Mouse (Mus musculus): ENCODE results near the gene Col6a5.

Gene Col6a5

DNA sequence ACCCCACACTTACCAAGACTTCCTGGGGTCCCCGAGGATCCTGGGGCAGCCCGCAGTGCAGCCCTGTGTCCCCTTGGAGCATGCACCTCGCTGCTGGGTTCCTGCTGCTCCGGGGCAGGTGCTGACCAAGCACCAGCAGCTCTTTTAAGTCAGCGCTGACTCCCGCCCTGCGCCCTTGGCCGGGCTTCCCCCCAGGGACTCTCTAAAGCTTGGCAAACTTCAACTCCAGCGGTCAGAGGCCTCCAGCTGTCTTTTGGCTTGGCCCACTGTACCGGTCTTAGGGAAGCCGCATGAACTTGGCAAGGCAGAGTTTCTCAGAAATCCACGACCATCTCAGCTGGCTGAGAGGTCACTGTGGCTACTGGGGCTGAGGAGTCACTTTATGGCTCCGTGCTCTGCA lies at the start of gene Col6a5:
Gene Col6a5, minus strand, starts transcription at position 111 of the 400 bp plus-strand sequence.
- no peak for DNase-seq (ENCODE audit: low read depth, low spot score)

DNA sequence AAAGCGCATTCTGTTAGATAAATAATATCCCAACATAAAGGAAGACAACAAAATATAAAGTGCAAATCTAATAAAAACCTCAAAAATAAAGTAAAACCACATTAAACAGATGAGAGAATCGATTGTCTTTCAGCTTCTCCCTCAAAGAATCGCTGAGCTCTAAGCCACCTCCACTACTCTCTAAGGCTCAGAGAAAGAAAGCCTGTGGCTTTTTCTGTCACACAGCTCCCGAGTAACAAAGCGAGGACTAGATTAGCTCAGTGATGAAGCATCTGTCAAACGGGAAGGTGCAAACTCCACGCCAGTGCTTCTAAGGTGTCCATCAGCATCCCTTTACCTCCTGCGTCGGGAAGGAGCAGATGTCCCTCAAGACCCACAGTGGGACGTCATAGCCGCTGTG lies 37.5 kb upstream of the Col6a5 start:
- no peak for DNase-seq (ENCODE audit: low read depth, low spot score)

DNA sequence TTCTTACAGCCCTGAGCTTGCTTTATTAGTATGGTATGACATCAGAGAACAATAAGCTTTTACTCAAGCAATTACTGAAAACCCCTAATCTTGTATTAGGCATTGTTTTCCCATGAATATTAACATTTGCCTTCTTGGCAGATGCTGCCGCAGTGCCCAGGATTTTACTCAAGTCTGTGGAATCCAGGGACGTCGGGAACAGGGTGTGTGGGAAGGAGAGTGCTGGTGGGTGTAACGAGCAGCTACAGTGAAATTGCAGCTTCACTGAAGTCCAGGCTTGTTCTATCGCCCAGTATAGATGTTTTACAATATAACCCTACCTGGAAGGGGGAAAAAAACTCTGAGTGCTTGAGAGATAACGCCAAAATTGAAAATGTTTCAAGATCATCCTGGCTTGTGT lies 32.0 kb upstream of the Col6a5 start:
- DNase-seq (ENCODE audit: low read depth, low spot score) = no peak

DNA sequence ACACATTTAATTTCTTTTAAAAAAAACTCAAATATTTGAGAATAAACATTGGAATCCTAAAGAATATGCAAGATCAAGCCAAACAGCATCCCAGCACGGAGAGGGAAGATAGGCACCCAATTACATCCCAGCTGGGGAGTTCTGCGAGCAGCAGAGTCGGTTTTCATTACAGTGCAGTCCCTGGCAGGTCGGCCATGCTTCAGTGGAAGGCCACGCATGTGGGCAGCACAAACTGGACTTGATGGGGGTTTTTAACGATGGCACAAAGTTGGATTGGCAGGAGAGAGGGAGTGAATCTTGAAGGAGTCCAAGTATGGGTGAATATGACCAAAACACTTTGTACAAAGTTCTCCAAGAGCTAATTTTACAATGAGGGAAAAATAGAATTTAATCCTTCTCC lies 29.7 kb upstream of the Col6a5 start:
- DNase-seq (ENCODE audit: low read depth, low spot score) = no peak

DNA sequence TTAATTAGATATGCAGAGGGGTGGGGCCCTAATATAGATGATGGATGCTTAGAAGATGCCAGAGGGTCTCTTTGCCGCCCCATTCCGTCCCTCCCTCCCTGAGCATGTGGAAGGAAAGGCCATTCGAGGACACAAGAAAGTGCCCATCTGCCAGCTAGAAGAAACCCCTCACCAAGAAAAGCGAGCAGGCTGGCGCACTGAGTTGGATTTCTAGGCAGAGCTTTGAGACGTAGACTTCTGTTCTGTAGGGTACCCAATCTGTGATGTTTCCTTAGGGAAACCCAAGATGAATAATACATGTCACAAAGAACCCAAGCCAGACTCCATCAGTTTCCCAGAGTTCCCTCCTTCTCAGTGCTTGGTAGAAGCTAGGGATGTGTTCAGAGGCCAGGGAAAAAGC lies 29.0 kb upstream of the Col6a5 start:
- DNase-seq (ENCODE audit: low read depth, low spot score) = no peak

DNA sequence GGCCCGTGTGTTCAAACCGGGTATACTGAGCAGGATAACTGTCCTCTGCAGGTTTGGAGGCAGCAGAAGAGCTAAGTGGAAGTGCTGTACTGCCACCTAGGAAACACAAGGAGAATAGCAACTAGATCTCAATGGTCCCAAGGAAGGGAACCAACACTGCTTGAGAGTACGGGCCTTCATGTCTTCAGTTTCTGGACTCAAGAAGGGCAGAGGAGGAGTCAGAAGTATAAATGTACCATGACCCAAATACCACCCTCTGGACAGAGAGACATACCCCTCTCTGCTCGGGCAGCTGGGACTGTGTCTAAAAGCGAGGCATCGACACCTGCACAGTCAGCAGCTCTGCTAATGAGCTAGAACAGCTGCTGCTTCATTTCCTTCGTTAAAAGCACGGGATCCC lies 27.7 kb upstream of the Col6a5 start:
- DNase-seq (ENCODE audit: low read depth, low spot score) = peak; percentile 69

DNA sequence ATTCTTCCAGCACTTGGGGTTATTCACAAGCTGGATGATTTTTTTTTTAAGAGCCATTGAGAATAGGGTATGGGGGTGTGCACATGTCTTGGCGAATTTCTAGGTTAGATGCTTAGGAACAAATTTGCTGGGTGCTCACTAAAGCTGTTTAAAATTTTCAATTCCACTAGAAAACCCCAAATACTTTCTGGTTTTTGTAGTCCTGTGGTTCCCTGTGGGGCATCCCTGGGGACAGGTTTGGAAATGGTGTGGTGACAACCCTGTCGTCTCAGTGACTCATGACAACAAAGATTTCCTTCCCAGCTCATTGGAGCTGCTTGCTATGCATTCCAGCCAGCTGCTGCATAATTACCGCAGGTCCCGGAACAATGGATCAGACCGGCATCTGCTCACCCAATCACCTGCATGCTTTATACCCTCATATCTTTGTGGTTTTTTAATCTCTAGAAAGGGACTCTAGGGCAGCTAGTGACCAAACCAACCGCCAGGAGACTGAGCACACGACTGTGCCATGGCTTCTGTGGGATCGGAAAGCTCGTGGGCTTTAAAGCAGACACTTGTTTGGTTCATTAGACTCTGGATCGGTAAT lies 24.6 kb upstream of the Col6a5 start:
- DNase-seq (ENCODE audit: low read depth, low spot score) = peak; percentile 45

DNA sequence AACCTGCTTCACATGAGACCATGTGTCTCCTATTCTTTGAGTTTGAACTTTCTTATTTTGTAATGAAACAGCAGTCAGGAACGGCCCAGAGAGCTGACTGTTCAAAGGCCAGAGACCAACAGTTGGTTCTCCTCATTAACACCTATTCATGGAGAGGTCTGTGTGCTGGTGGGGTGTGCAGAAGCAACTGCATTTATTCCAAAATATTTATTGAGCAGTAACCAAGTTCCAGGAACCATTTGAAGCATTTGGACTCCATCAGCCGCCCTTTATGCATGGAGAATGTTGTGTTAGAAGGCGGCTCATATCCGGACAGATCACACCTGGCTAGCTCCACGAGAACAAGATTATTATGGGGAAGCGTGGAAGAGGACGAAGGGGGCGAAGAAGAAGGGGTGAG lies 18.0 kb upstream of the Col6a5 start:
- DNase-seq (ENCODE audit: low read depth, low spot score) = no peak

DNA sequence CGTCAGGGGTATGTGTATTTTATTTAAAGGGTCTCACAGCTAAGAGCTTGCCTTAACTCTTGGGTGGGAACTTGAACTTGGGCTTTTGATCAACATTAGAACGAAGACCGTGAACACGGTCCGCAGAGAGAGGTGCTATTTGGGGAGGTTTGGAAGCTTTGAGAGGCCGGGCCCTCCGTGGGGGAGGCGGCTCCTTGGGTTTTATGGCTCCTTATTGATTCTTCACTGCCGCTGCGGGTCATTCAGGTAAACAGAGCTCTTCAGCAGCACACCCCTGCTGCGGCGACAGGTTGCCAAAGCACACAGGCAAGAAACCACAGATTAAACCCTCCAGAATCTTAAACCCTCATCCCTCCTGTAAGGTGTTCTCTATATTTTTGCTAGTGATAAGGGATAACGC lies 16.4 kb upstream of the Col6a5 start:
- peak; percentile 61 for DNase-seq (ENCODE audit: low read depth, low spot score)

DNA sequence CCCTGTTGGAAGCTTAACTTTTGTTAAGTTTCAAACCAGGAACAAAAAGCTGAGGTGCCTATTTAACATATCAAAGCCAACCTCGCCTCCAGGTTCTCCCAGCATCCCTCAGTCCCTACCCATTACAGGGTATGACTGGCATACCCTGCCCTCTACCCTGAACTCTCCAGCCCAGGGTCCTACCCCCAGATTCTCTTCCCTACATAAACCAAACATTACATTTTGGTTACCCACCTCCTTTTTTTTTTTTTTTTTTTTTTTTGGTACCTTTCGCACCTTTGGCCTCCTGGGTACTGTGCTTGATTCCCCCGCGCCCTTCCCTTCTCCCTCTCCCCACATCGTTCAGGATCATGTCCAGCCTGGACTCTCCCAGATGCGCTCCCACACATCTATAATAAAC lies 15.9 kb upstream of the Col6a5 start:
- no peak for DNase-seq (ENCODE audit: low read depth, low spot score)

DNA sequence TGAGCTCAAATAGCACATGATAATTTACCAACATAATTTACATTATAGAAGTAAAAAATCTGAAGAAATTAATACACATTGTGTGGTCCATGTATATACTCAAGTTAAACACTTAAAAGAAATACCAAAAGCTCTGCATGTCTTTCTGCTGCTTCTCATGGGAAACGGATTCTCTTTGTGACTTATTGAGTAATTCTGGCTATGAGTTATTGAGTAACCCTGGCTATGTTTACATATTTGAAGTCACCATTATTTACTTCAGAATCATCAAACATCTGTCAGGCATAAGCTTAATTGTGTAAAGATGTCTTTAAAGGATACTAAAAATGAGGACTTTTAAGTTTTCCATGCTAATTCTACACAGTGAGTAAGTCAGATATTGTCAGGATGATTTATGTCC lies 13.3 kb upstream of the Col6a5 start:
- no peak for DNase-seq (ENCODE audit: low read depth, low spot score)

DNA sequence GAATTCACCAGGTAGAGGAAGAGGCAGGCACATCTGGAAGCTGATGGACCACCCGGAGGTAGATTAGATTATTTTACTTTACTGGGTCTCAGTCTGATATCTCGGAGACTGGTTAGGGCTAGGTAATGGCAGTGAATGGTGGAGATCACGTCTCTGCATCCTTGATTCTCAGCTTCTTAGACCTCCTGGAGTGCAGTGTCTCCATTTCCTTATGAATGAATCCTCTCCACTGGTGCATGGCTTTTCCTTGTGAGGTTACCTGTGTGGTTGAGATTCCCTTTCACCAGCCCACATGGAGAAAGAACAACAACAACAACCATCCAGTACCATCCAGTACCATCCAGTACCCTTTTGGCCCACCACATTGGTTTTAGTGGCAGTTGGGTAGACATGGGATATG lies 11.6 kb upstream of the Col6a5 start:
- DNase-seq (ENCODE audit: low read depth, low spot score) = peak; percentile 50

DNA sequence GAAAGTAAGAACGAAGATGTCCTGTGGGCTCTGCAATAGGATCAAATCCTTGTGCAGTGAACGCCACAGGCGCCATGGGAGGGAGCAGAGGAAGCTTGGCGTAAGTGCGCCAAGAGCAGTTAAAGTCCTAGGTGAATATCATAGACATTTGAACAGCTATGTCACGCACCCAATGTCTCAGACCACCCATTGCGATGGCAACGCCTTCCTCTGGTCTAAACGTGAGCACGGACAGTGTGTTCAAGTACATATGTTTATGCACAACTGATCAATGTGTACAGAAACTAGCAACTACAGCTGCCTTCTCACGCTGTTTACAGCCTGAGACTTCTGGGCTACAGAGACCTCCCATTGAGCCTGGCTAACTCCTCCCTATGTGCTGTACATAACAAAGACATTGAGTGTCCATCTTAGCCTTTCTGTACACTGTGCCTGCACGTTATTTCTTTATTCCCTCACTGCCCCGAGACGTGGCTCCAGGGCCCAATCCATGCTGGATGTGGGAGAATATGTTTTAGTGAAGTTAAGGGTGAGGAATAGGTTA lies 11.0 kb upstream of the Col6a5 start:
- DNase-seq (ENCODE audit: low read depth, low spot score) = peak; percentile 78

DNA sequence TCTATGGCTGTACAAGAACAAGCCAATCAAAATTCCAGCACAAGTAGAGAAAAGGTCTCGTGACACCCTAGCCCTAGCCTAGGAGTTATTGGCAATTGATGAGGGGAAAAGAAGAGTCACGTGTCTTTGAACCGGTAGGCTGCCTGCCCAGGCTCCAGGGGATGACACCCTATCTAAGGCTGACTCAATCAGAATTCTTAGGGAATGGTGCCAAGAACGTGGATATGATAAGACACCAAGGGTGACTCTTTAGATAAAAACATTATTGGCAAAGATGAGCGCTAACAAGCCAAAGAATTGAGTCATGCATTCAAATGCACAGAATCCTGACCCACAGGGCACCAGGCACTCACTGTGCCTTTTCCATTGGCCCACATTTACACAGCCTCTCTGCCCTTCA lies 10.5 kb upstream of the Col6a5 start:
- DNase-seq (ENCODE audit: low read depth, low spot score) = no peak

DNA sequence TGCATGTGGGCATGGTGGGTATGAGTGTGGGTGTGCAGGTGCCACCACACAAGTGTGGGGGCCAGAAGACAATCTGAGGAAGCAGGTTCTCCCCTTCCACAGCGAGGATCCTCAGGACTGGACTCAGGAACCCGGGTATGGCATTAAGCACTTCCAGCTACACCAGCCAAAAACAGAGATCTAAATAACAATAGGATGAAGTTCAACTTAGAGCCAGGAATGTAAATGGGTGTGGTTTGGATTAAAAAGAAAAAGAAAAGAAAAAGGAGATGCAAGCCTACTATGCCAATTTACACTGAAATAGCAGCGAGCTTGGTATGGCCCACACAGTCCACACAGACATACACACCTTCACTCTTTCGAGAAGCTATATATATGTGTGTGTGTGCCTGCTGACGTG lies 7.5 kb upstream of the Col6a5 start:
- peak; percentile 81 for DNase-seq (ENCODE audit: low read depth, low spot score)

DNA sequence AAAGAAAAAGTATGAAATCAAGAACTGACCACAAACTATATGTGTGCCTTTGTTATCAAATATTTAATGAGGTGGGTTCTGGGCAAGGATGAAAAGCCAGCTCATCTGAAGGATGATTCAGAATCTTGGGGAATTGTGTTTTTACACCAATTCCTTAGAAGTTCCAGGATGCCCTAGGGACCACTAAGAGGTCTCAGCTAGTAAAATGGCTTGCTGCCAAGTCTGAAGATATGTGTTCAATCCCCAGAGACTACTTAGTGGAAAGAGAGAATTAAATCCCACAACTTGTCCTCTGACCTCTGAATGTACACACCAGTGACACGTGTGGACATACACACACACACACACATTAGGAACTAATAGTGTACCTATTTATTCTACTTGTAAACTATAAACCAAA lies 1.3 kb downstream of the Col6a5 start:
- no peak for DNase-seq (ENCODE audit: low read depth, low spot score)

DNA sequence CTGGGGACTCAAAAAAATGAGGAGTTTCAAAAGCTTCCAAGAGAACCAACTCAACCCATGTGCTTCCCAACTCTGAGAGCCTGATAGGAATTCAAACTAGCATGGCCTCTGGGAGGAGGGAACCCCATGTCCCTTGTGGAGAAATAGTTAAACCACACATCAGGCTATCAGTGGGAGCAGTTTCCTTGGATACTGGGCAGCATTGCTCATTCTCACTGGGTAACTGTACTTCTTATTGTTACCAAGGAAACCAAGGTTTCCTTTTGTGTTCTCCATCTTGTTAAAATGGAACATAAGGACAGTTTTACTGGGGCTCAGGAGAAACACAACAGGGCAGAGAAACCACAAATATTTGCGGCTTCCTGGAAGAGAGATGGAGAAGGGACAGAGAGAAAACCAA lies 10.7 kb downstream of the Col6a5 start:
- peak; percentile 79 for DNase-seq (ENCODE audit: low read depth, low spot score)

DNA sequence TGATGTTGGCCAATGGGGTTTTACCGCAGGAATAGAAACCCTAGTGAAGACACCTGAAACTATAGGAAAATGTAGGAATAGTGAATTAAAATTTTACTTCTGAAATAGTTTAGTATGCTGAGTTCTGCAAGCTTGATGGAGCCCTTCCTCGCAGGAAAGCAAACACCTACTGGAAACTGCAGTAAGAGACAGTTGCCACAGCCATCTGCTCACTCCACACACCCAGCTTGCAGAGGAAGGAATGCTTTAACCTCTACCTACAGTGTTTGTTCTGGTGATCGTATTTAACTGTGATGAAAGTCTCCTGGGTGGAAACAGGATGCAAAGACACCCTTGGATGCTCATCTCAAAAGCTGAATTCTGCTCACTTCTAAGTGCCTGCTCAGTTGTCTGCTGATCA lies 12.9 kb downstream of the Col6a5 start:
- no peak for DNase-seq (ENCODE audit: low read depth, low spot score)

DNA sequence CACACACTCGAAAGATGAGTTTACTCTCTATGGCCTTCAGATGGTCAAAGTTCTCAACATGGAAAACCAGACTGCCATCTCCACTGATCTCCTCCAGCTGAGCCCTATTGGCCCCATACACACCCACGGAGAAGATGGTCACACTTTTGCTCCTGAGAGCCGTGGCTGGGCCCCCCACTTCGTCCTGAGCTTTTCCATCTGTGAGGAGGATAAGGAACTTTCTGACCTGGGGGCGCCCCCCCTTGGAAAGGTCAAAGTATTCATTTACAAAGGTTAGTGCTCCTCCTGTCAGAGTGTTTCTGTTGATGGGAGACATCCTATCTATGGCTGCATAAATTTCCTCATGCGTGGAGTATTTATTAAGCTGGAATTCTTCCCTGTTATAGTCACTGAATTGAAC lies 26.6 kb downstream of the Col6a5 start:
- DNase-seq (ENCODE audit: low read depth, low spot score) = no peak

DNA sequence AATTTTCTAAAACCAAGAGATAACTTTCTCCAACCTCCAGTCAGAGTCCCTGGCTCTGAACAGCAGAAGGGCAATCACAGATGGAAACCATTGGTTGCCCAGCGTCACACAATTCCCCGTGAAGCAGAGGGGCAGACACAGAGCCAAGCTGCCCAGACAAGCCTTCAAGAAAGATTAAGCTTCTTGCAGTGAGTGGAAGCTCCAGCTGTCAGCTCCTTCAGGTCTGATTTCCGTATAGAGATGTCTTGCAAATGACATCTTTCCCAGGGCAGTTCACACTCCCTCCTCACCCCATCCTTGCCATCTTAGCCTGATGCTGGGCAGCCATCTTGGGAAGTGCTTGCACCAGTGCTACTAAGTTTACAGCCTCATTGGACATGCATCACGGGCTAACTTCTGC lies 31.2 kb downstream of the Col6a5 start:
- no peak for DNase-seq (ENCODE audit: low read depth, low spot score)

DNA sequence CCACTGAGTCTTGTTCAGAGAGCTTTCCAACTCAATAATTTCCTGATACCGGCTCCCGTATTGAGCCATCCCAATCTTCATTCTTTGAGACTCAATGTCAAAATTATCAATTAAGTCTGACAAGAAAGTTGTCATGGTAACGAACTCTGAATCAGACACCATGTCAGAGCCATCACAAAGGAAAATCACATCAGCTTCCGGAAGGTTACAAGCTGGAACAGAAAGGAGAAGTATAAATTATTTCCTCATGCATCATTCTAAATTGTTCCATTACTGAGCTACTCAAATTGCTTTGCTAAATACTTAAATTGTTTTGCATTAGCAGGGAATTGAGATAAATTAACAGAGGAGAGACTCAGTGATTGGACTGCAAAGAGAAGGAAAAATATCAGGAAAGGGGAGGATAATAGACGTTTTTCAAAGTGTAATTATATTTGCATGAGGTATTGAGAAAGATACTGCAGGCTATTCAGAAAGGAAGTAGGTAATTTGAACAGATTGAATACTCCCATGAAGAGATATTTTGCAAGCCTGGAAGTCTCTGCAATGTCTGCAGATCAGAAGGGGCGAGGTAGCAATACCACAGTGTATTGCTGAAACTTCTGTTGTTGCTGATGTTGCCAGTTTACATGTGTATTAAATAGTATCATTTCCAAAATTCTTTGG lies 31.9 kb downstream of the Col6a5 start:
- DNase-seq (ENCODE audit: low read depth, low spot score) = no peak

DNA sequence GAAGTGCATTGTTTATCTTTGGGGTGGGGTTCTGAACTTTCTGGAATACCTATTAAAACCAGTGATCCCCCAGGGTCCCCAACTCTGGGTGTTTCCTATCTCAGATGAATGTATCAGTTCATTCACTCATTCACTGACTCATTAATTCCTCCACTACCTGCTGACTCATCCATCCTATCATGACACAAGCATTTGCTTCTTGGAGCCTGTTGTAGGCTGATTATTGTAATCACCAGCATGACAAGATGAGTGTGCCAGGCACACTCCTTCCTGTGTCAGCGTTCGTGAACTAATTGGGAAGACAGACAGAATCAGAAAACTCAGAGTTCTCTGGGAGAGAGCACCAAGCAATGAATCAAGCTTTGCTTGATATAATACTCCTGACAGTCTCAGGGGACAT lies 36.8 kb downstream of the Col6a5 start:
- DNase-seq (ENCODE audit: low read depth, low spot score) = no peak

DNA sequence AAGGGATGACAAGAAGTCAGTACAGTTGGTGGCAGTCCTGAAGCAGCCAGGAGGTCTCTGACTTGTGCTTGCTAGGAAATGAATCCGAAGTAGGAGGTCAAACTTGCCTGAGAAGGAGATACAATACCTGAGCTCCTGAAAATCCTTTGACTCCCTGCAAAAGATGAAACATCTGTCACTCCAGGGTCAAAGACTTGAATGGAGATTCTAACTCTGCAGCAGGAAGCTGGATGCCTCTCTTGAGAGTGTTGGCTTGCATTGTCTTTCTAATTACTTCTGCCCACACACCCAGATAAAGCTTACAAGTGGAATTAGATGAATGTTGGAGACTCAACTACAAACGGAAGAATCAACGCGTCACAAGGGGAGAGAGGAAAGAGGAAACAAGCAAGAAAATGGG lies 45.3 kb downstream of the Col6a5 start:
- DNase-seq (ENCODE audit: low read depth, low spot score) = peak; percentile 99

DNA sequence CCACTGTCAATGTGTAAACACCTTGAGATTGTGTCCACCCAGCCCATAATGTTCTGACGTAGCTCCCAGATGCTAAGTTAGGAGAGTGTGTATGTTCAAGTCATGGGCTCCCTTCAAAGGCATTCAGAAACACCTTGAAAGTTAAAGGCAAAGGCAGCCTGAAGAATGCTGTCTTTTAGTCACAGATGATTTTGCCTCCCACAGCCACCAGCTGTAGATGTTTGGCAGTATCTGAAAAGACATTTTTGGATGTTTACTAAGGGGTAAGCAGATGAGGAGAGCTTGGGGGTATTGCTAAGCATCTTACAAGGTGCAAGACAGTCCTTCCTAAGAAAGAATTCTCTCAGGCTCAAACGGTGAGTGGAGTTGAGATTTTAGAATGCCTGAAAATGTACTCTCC lies 50.3 kb downstream of the Col6a5 start:
- DNase-seq (ENCODE audit: low read depth, low spot score) = no peak
